Mouse (Mus musculus) bone marrow macrophage, adult 2 months (primary cell): ENCODE results near the gene Tceal3.
"Not testable (repeated sequence)": the region's sequence is repeated elsewhere in the genome, so short reads cannot be mapped to it uniquely, and the experiment has no call there.

Experiments used
- CTCF ChIP-seq: IDR thresholded peaks from 2 replicates; pipeline ENCODE4 v1.5.1; 2012; ENCODE audit warnings: low read depth, mild to moderate bottlenecking, low read length, moderate library complexity
- POLR2A ChIP-seq: IDR thresholded peaks from 2 replicates; pipeline ENCODE4 v1.6.1; 2012; ENCODE audit warnings: mild to moderate bottlenecking, low read depth, low read length, borderline replicate concordance

DNA sequence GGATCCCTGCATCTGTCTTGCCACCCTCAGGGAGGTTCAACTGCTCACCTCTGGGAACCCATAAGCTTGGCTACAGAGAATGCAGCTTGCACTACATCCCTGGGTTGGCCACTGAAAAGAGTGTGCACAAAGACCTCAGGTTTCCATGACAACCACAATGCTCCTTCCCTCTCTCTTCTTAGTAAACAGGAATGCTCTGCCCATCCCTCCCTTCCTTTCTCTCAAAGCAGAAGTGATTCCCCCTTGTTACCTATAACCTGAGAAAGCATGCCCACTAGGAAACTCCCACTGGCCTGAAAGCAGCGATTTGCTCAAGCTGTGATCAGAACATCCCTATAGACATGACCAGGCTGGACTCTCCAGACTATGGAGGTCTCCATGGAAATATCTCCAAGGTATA is 46.7 kb upstream of the Tceal3 start, which contains the start of gene Kir3dl2:
- TF ChIP-seq POLR2A, CTCF: not testable (repeated sequence)
